Mouse (Mus musculus): ENCODE measurements around the gene Ccdc69. TPM values are rescaled to one million over a fixed set of nuclear protein-coding genes. Genes with fewer than 3 reads are reported as not detected.

Gene Ccdc69
- polyA plus RNA-seq, 1 experiment: 2.0 TPM

- no peaks in the 10 kb centered on the region for H3K36me3 ChIP-seq (ENCODE audit: control insufficient read depth, insufficient read depth, low read length)
- H3K27me3 ChIP-seq (replicated peaks; ENCODE audit: control insufficient read depth, insufficient read depth, low read length): no peaks in the 10 kb centered on the region
- H3K27ac ChIP-seq (ENCODE audit: insufficient read depth, low read depth, low read length): no peak overlapping the region
- peaks cover 28% of the 10 kb centered on the region for H3K4me1 ChIP-seq (ENCODE audit: control insufficient read depth, insufficient read depth, low read length)
- no peak overlapping the region for H3K4me3 ChIP-seq (ENCODE audit: insufficient read depth, low read depth, low read length)
- WGBS: 53% methylated on average over 10 of the region's 10 CpGs
- no peak for TF ChIP-seq CTCF (conservative IDR thresholded peaks at IDR 0.05; ENCODE audit: insufficient read depth, insufficient read length, low read depth, low read length)
- no peak for TF ChIP-seq POLR2A (IDR thresholded peaks at IDR 0.05; ENCODE audit: low read depth, low read length)
- DNase-seq: no peak
Observed at GRCm38 (mm10) chr11:55031211-55031990, 46.5 kb downstream of the Ccdc69 start.

- peak; percentile 73 for DNase-seq
- H3K27ac ChIP-seq (ENCODE audit: insufficient read depth, low read depth, low read length): peak overlapping the region; percentile 67; the same call in 1 of the 2 replicates
- H3K4me3 ChIP-seq (ENCODE audit: insufficient read depth, low read depth, low read length): no peak overlapping the region
- peaks cover 37% of the 10 kb centered on the region for H3K4me1 ChIP-seq (ENCODE audit: control insufficient read depth, insufficient read depth, low read length)
- H3K36me3 ChIP-seq (ENCODE audit: control insufficient read depth, insufficient read depth, low read length): no peaks in the 10 kb centered on the region
- H3K27me3 ChIP-seq (replicated peaks; ENCODE audit: control insufficient read depth, insufficient read depth, low read length): no peaks in the 10 kb centered on the region
- 31% methylated on average over 2 of the region's 2 CpGs for WGBS
- TF ChIP-seq CTCF (conservative IDR thresholded peaks at IDR 0.05; ENCODE audit: insufficient read depth, insufficient read length, low read depth, low read length): no peak
- no peak for TF ChIP-seq POLR2A (IDR thresholded peaks at IDR 0.05; ENCODE audit: low read depth, low read length)
Observed at GRCm38 (mm10) chr11:55028509-55028908, 49.4 kb downstream of the Ccdc69 start.

GRCm38 (mm10) chr11:55027204-55027855, 50.6 kb downstream of the Ccdc69 start:
- 70% methylated on average over 2 of the region's 2 CpGs for WGBS
- Histone ChIP-seq H3K27ac (ENCODE audit: insufficient read depth, low read depth, low read length) (peak overlapping the region; percentile 70), H3K27me3 (replicated peaks; ENCODE audit: control insufficient read depth, insufficient read depth, low read length) (no peaks in the 10 kb centered on the region), H3K4me1 (ENCODE audit: control insufficient read depth, insufficient read depth, low read length) (peaks cover 46% of the 10 kb centered on the region), H3K4me3 (ENCODE audit: insufficient read depth, low read depth, low read length) (no peak overlapping the region), H3K36me3 (ENCODE audit: control insufficient read depth, insufficient read depth, low read length) (no peaks in the 10 kb centered on the region)
- TF ChIP-seq POLR2A (IDR thresholded peaks at IDR 0.05; ENCODE audit: low read depth, low read length): no peak
- TF ChIP-seq CTCF (conservative IDR thresholded peaks at IDR 0.05; ENCODE audit: insufficient read depth, insufficient read length, low read depth, low read length): no peak
- DNase-seq: peak; percentile 49

GRCm38 (mm10) chr11:55025896-55026295, 52.0 kb downstream of the Ccdc69 start:
- Histone ChIP-seq H3K4me1 (ENCODE audit: control insufficient read depth, insufficient read depth, low read length) (peaks cover 50% of the 10 kb centered on the region), H3K27me3 (replicated peaks; ENCODE audit: control insufficient read depth, insufficient read depth, low read length) (no peaks in the 10 kb centered on the region), H3K27ac (ENCODE audit: insufficient read depth, low read depth, low read length) (no peak overlapping the region), H3K36me3 (ENCODE audit: control insufficient read depth, insufficient read depth, low read length) (no peaks in the 10 kb centered on the region), H3K4me3 (ENCODE audit: insufficient read depth, low read depth, low read length) (no peak overlapping the region)
- TF ChIP-seq CTCF (conservative IDR thresholded peaks at IDR 0.05; ENCODE audit: insufficient read depth, insufficient read length, low read depth, low read length) (no peak), POLR2A (IDR thresholded peaks at IDR 0.05; ENCODE audit: low read depth, low read length) (no peak)
- DNase-seq: peak; percentile 31
- WGBS: 70% methylated on average over 4 of the region's 4 CpGs

- peaks cover 45% of the 10 kb centered on the region for H3K4me1 ChIP-seq (ENCODE audit: control insufficient read depth, insufficient read depth, low read length)
- no peak overlapping the region for H3K4me3 ChIP-seq (ENCODE audit: insufficient read depth, low read depth, low read length)
- 66% methylated on average over 3 of the region's 3 CpGs for WGBS
- DNase-seq: peak; percentile 37
- no peaks in the 10 kb centered on the region for H3K36me3 ChIP-seq (ENCODE audit: control insufficient read depth, insufficient read depth, low read length)
- H3K27ac ChIP-seq (ENCODE audit: insufficient read depth, low read depth, low read length): peak overlapping the region; percentile 74
- TF ChIP-seq CTCF (conservative IDR thresholded peaks at IDR 0.05; ENCODE audit: insufficient read depth, insufficient read length, low read depth, low read length) (no peak), POLR2A (IDR thresholded peaks at IDR 0.05; ENCODE audit: low read depth, low read length) (no peak)
- no peaks in the 10 kb centered on the region for H3K27me3 ChIP-seq (replicated peaks; ENCODE audit: control insufficient read depth, insufficient read depth, low read length)
Observed at GRCm38 (mm10) chr11:55023583-55023982, 54.3 kb downstream of the Ccdc69 start.

- Histone ChIP-seq H3K27me3 (replicated peaks; ENCODE audit: control insufficient read depth, insufficient read depth, low read length) (no peaks in the 10 kb centered on the region), H3K36me3 (ENCODE audit: control insufficient read depth, insufficient read depth, low read length) (no peaks in the 10 kb centered on the region), H3K4me3 (ENCODE audit: insufficient read depth, low read depth, low read length) (no peak overlapping the region), H3K4me1 (ENCODE audit: control insufficient read depth, insufficient read depth, low read length) (peaks cover 41% of the 10 kb centered on the region), H3K27ac (ENCODE audit: insufficient read depth, low read depth, low read length) (peak overlapping the region; percentile 74)
- DNase-seq: peak; percentile 85
- no peak for TF ChIP-seq CTCF (conservative IDR thresholded peaks at IDR 0.05; ENCODE audit: insufficient read depth, insufficient read length, low read depth, low read length)
- TF ChIP-seq POLR2A (IDR thresholded peaks at IDR 0.05; ENCODE audit: low read depth, low read length): no peak
- 20% methylated on average over 10 of the region's 10 CpGs for WGBS
Observed at GRCm38 (mm10) chr11:55023049-55023564, 54.8 kb downstream of the Ccdc69 start.

- Histone ChIP-seq H3K27me3 (replicated peaks; ENCODE audit: control insufficient read depth, insufficient read depth, low read length) (no peaks in the 10 kb centered on the region), H3K4me3 (ENCODE audit: insufficient read depth, low read depth, low read length) (no peak overlapping the region), H3K27ac (ENCODE audit: insufficient read depth, low read depth, low read length) (peak overlapping the region; percentile 74), H3K4me1 (ENCODE audit: control insufficient read depth, insufficient read depth, low read length) (peaks cover 36% of the 10 kb centered on the region), H3K36me3 (ENCODE audit: control insufficient read depth, insufficient read depth, low read length) (no peaks in the 10 kb centered on the region)
- no peak for TF ChIP-seq POLR2A (IDR thresholded peaks at IDR 0.05; ENCODE audit: low read depth, low read length)
- TF ChIP-seq CTCF (conservative IDR thresholded peaks at IDR 0.05; ENCODE audit: insufficient read depth, insufficient read length, low read depth, low read length): no peak
- WGBS: 43% methylated on average over 5 of the region's 5 CpGs
- DNase-seq: no peak
Observed at GRCm38 (mm10) chr11:55022508-55022907, 55.4 kb downstream of the Ccdc69 start.

All from kidney, adult 2 months (tissue).